Mouse (Mus musculus): Measurements from ENCODE around the gene Spin2e. TPM values are rescaled to one million over a fixed set of nuclear protein-coding genes. Genes with fewer than 3 reads are reported as not detected.
"Not testable (repeated sequence)": the region's sequence is repeated elsewhere in the genome, so short reads cannot be mapped to it uniquely, and the experiment has no call there.

Spin2e gene
- not detected for total RNA-seq (2021)
- long read RNA-seq: 0 reads

GRCm38 (mm10) chrX:31618820-31619219 is at the start of gene Spin2e:
Gene Spin2e, minus strand, starts transcription at chrX:31618920.
- DNase-seq (ENCODE audit: low spot score in 2 of 2): not testable (repeated sequence)

DNA sequence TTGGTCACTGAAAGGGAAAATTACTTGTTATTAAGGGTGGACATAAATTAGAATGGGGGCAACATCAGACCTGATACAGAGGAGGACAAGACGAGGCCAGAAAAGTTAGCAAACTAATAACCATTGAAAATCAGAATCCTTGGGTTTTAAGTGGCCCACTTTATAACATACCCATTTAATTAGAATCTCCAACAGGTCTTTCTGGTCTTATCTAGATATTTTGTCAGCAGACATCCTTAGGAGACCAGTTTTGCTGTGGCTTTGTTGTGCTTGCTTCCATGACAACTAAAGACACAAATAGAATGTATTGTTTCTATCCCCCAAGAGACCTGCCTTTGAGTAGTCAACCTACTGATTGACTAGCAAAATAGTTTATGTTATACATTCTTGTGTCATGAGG is 44.5 kb downstream of the Spin2e start, which contains the start of gene Gm21883:
Gene Gm21883 (minus strand): TSS at position 101 of the 400 bp plus-strand sequence.
- DNase-seq (ENCODE audit: low spot score in 2 of 2): not testable (repeated sequence)

Other genes starting within 250 kb of the Spin2e start
- not detected for gene Btbd35f19, start 235.0 kb downstream of the Spin2e start, total RNA-seq (2021)
- not detected for gene Gm21883, start 44.6 kb downstream of the Spin2e start, total RNA-seq (2021)
- gene Btbd35f25, start 98.2 kb upstream of the Spin2e start, total RNA-seq (2021): not detected